Mouse (Mus musculus) G1E-ER4 (cell line): ENCODE measurements around the gene Scarb1. TPM values are rescaled to one million over a fixed set of nuclear protein-coding genes. Genes with fewer than 3 reads are reported as not detected.

ENCODE experiments used
- GATA1 ChIP-seq: IDR thresholded peaks from one replicate; pipeline ENCODE4 v1.8.0; 2012; ENCODE audit warnings: low read length, inconsistent platforms
- polyA plus RNA-seq: library from polyadenylated mRNA; stranded (reverse); fragments of >175 nt; gene quantifications from 2 replicates; pipeline ENCODE4 v1.2.3, GENCODE M21; 2012

The Scarb1 gene
- polyA plus RNA-seq, 1 experiment: 57.7 TPM

DNA sequence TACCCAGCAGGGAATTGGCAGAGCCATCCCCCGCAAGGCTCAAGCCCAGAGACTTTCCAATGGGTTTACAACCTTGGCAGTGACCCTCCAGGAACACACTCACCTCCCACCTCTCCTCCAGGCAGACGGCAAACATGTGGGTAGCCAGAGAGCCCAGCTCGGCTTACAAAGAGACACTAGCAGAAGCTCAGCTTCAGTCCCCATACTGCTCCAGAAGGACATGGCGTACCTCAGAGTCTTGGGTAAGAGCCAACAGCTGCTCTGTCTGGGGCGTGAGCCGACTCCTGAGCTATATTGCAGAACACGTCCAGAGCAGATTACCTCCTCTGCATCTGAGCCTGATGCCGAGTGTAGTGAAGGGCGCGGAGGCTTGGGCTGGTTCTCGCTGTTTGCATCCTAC, 15.0 kb downstream of the Scarb1 start:
- no peak for TF ChIP-seq GATA1

DNA sequence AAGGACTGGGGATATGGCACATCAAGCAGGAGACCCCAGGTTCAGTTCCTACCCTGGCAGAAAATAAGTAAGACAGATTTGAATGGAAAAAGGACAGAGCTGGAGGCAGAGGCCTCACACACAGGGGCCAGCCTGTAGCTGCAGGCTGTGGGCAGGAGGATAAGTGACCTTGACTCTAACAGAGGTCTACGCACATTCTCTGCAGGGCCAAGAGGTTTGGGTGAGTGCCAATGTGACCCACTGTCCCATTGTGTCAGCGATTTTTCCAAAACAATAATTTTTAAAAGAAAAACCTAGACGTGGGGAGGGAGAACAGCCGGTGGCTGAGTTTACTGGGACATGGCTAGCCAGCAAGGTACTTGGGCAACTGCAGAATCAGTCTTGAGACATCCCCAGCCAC, 15.6 kb downstream of the Scarb1 start:
- TF ChIP-seq GATA1: no peak

DNA sequence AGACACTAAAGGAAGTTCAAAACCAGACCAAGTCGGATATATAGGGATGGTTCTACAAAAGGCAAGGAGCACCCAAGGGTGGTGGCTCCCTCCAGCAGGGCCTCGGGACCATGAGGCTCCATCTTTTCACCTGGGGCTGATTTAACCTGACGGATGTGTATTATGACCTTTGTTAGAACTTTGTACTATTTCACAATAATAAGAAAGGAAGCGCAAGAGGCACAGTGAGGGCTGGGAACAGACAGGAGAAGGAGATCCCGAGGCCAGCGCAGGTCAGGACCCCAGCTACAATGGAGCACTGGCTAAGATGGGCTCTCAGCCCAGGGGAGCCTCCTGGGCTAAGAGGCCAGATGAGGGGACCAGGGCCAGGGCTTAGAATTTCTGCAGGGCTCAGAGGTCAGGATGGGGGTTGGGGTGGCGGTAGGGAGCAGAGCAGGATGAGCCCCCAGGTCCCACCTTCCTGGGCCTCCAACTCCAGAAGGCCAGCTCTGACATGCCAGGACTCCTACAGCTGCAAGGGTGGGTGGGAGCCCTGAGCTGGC, 16.9 kb downstream of the Scarb1 start:
- no peak for TF ChIP-seq GATA1

DNA sequence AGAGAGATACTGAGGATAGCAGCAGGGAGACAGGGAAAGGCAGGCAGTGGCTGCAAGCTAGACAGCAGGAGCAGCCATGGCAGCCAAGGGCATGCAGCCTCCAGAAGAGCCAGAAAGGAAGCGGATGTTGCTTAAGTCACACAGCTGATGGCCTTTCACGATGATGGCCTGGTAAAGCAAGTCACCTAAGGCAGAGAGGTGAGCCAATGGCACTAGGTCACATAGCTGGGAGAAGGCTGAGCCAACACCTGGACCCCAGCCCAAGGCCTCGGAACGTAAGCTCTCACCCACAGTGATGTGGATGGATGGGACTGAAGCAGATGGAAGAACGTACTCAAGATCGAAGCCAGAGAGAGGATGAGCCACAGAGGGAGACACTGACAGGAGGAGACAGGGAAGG, 17.8 kb downstream of the Scarb1 start:
- TF ChIP-seq GATA1: no peak

DNA sequence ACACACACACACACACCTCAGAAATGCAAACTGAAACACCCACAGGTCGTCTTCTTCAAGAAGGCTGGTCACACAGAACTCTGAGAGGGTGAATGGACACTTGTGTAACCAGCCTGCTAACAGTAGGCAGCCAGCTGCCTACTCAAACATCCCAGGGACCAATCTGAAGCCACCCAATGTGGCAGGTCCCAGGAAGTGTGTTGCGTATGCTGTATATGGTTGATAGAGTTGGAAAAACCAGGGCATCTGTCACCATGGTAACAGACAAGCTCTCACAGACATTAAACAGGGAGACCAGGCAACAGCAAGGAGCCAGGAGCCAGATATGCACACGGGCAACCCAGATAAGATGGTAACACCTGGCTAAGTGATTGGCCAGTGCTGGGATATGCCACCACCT, 19.1 kb downstream of the Scarb1 start:
- TF ChIP-seq GATA1: no peak

DNA sequence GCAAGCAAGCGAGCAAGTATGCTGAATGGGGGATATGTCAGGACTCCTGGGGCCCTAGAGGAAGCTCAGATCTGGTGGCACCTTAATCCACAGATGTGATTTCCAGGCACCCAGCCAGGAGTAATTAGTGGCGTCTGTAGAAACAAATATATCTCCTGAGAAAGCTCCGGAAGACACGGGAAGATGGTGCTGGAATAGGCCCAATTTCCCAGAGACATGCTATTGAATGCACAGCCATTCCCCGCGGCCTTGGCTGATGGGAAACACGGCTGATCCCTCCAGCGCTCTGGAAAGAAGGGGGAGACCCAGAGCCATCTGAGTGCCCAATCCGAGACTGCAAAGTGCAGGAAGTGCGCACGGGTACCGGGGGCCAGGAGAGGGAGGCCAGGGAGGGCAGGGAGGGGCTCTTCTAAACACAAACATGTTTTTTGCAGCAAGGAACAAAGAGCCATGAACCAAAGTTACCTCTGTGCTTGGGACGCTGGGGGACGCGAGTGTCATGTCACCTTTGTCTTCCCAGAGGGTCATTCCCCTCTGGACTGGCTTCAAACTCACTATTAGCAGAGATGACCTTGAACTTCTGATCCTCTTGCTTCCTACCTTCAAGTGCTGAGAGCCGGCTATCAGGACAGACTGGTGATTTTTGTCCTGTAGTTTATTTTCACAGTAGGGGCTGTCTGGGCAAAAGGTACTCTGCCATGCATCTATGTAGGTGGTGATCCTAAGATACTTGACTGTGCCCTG, 21.7 kb downstream of the Scarb1 start:
- no peak for TF ChIP-seq GATA1

DNA sequence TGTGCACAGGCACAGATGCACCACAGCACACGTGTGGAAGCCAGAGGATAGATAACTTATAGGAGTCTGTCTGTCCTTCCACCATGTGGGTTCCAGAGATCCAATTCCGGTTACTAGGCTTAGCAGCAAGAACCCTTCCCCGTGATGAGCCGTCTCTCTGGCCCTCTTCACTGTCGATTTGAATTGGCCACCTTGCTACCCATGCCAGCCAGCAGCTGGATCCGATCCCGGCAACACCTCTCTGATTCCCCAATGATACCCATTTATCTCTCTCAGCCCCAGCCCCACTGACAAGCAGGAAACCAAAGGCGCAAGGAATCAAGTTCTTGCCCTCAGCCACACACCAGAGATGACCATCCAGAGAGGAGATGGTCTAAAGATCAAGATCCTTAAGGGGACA, 22.9 kb downstream of the Scarb1 start:
- TF ChIP-seq GATA1: no peak

DNA sequence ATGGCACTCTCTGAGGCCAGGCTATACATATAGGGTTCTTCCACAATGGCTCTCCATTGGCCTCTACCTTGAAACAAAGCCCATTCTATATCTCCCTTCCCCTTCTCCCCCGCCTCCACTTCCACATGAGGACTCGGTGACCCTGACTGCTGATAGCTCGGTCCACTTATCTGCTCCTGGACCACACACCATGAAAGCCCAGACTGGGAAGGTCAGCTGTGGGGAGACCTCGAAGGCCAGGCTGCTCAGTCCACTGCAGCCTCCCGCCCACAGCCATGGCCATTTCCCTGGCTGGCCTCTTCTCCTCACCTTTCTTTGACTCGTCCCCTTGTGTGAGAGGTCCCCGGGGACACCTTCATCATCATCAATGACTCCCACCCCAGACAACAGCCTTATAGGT, 23.6 kb downstream of the Scarb1 start:
- no peak for TF ChIP-seq GATA1

DNA sequence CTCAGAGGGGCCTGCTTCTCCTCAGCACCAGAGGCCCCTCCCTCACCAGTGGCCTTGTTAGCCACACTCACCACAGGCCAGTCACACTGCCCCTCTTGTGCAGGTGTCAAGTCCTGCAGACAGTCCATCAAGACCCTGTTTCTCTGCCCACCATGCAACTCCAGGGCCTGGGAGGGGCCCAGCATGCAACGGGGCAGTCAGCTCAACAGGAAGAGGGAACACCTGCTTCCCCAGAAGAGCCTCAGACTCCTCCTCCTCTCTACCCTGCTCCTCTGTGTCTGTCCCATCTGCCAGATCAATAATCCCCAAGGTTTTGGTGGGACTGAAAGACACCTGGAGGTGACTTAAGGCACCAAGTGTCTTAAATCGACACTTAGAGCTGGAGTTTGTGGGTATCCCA, 24.1 kb downstream of the Scarb1 start:
- no peak for TF ChIP-seq GATA1

DNA sequence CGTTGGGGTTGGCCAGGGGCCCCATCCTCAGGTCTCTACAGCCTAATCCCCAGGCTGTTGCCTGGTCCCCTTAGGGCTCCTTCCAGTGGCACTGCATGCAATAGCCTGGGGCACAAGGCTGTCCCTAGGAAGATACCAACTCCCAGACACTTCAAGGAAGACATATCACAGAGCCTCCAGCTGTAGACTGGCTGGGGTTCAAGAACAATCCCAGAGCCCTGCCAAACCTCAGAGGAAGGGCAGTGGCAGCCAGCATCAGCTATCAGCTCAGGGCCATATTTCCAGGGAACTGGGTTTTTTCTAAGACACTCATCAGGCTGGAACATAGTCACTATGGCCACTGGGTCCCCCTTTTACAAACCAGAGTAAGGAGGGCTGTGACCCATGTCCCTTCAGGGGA, 25.8 kb downstream of the Scarb1 start:
- TF ChIP-seq GATA1: no peak

DNA sequence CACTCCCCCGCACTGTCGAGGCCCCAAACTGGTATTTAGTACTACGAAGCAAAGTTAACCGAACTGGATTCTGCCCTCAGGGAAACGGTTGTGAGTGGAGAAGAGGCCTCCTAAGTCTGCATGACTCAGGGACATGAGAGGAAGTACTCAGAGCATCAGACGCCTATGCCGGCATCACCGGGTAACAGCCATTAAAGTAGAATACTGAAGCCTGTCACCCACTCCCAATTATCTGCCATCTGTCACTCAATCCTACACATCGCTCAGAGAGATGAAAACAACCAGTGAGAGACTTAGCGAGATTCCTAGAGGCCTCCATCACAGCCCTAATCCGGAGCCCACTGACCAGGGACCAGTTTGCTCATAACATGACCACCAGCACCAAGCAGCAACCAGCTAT, 26.9 kb downstream of the Scarb1 start:
- no peak for TF ChIP-seq GATA1

DNA sequence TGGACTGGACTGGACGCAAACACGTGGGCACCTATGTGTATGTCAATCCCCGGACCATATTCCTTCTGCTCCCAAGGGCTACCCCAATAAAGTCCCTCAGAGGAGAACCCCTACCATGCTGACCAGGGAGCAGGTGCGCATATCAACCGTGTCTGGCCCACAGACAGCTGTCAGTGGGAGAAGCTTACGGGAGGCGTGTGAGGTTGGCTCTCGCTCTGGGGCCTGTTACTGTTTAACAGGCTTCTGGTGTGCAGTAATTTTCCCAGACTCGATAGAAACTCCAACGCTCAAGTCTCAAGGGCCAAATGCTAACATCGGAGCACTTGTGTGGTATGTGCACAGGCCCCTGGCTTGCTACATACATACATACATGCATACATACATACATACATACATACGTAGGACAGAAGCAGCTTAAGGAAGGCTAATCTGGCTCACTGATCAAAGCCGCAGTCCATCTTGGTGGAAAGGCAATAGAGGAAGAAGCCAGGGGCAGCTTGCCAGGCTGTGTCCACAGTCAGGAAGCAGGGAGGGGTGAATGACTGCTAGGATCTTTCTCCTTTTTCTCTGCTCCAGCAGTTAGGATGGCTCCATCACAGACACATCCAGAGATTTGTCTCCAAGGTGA, 27.8 kb downstream of the Scarb1 start:
- no peak for TF ChIP-seq GATA1

DNA sequence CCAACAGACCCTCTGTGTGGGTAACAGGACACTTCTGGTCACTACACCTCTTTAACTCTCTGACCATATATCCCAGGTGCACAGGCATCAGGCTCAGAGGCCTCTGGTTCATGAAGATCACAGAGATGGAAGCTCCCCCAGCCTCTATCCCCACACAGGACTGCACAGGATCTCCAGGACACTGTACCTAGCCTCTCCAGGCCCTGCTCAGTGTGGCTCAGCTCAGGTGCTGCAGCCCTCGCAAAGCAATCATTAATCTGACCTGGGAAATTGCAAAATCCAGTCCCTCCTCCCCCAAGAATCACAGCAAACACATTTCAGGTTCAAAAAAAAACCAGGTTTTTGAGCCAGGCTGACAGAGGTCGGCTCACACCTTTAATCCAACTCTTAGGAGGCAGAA, 29.9 kb downstream of the Scarb1 start:
- no peak for TF ChIP-seq GATA1

DNA sequence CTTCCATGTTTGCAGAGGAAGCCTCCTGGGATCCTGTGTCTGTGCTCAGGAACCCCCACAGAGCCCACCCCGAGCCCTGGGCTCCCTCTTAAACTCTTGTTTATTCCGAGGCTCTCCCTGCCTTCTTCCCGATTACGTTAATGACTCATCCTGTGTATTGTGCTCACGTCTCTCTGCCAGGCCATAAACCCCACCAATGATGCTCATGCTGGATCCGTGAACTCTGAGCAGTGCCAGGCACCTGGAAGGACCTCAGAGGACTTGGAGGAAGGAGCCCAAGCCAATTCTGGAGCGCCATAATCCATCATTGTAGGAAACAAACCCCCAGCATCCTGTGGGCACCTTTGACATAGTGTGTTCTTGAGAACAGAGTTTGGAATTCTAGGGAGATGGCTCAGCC, 31.7 kb downstream of the Scarb1 start:
- TF ChIP-seq GATA1: no peak

DNA sequence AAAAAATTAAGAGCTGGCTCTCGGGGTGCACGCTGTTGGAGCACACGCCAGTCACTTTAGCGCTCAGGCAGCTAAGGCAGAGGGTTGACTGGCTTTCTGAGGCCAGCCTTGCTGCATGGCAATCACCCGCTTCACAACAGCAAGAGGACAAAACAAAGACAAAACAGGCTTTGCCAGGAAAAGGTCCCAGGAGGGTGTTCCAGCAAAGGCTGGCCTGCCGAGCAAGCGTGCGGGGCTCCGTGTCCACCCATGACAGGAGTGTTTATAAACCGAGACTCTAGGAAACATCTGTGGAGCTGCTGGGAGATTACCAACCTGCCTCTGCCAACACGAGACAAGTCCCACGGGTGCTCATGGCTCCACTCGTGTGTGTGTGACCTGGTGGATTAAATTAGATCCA, 34.1 kb downstream of the Scarb1 start:
- TF ChIP-seq GATA1: no peak

DNA sequence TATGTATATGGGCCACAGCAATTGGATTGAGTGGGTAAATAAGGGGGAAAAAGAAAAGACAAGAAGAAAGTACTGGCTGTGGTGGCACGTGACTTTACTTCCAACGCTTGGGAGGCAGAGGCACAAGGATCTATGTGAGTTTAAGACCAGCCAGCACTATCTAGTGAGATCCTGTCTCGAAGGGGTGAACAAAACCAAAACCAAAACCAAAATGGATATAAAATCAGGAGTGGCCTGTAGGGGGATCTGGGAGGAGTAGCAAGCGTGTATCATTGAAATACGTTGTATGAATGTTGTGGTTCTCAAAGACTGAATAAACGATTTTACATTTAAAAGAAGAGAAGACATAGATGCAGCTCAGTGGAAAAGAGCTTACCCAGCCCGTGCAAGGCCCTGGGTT, 34.5 kb downstream of the Scarb1 start:
- TF ChIP-seq GATA1: no peak
